Mouse (Mus musculus): ENCODE data around the gene Slc34a2.

Gene Slc34a2

GRCm38 (mm10) chr5:53112942-53113341 is 75.1 kb downstream of the Slc34a2 start:
- DNase-seq: no peak

GRCm38 (mm10) chr5:53114616-53115267 is 76.9 kb downstream of the Slc34a2 start:
- DNase-seq: no peak

DNA sequence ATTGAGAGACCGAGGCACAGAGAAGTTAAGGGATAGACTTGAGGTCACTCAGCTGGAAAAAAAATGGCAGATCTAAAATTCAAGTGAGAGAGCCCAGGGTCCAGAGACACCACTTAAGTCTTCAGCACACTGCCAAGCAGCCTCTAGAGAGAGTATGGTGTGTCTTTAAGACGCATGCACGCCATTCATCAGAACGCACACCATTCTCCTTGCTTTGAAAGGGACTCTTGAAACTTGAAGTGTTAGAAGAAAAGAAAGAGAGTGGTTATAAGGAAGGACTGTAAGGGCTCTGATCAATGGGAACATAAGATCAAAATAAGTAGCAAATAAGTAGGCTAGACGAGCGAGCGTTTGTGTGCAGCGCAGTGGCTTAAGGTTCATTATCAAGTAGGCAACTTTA is 80.3 kb downstream of the Slc34a2 start:
- no peak for DNase-seq

DNA sequence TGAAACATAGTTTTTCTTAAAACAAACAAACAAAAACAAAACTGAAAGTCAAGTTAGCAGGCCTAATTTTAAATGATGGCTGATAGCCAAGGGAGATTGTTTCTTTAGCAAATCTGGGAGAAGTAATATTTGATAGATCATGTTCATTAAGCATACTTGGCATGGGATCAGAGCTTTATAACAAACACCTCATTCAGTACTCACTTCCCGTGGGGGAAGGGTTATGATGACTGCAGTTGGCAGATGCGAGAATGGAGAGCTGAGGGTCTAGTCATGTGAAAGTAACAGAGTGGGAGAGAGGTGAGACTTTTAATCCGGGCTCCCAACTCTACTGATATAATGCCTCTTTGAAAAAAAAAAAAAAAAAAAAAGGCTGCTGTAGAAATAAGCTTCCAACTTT is 81.8 kb downstream of the Slc34a2 start:
- no peak for DNase-seq

All from kidney, postnatal 4 days (tissue).